Mouse (Mus musculus) adrenal gland, adult 18-20 months (tissue): ENCODE results near the gene Phkb. TPM values are rescaled to one million over a fixed set of nuclear protein-coding genes. Genes with fewer than 3 reads are reported as not detected.

Experiments used
- DNase-seq, 2 experiments: peaks; one replicate each; pipeline ENCODE4 v3.0.0; 2021 to 2022; ENCODE audit warnings: low spot score in 2 of 2
- total RNA-seq, 2 experiments: library from RNA; stranded (reverse); gene quantifications; 1 replicate in 1 of 2; 2 replicates in 1 of 2; pipeline ENCODE4 v1.2.3; 2021

Gene Phkb
- total RNA-seq, 2 experiments from 2014 or later: 60.3 to 66.4 TPM

GRCm38 (mm10) chr8:85937343-85937742 is 96.6 kb downstream of the Phkb start:
- no peak for DNase-seq

- DNase-seq: no peak
Measured at GRCm38 (mm10) chr8:85944820-85945219, 104.1 kb downstream of the Phkb start.

GRCm38 (mm10) chr8:85958391-85958790 is 117.6 kb downstream of the Phkb start:
- DNase-seq: no peak

GRCm38 (mm10) chr8:85959880-85960279 is 119.1 kb downstream of the Phkb start:
- DNase-seq: no peak

- no peak for DNase-seq
Measured at GRCm38 (mm10) chr8:85977588-85978077, 136.9 kb downstream of the Phkb start.

- no peak for DNase-seq
Measured at GRCm38 (mm10) chr8:85992911-85993310, 152.2 kb downstream of the Phkb start.

- no peak for DNase-seq
Measured at GRCm38 (mm10) chr8:85993661-85994060, 152.9 kb downstream of the Phkb start.

- no peak for DNase-seq
Measured at GRCm38 (mm10) chr8:85995971-85996370, 155.2 kb downstream of the Phkb start.

GRCm38 (mm10) chr8:86006485-86006884 is 165.7 kb downstream of the Phkb start:
- DNase-seq: no peak

GRCm38 (mm10) chr8:86016806-86017205 is 176.0 kb downstream of the Phkb start:
- no peak for DNase-seq

- no peak for DNase-seq
Measured at GRCm38 (mm10) chr8:86028646-86029312, 188.0 kb downstream of the Phkb start.

GRCm38 (mm10) chr8:86029451-86029850 is 188.7 kb downstream of the Phkb start:
- no peak for DNase-seq

- DNase-seq: no peak
Measured at GRCm38 (mm10) chr8:86034662-86035365, 194.1 kb downstream of the Phkb start.

- no peak for DNase-seq
Measured at GRCm38 (mm10) chr8:86035371-86035770, 194.6 kb downstream of the Phkb start.

GRCm38 (mm10) chr8:86038462-86038861 is 197.7 kb downstream of the Phkb start:
- DNase-seq: no peak

GRCm38 (mm10) chr8:86042049-86042448 is 201.3 kb downstream of the Phkb start:
- DNase-seq: no peak

- no peak for DNase-seq
Measured at GRCm38 (mm10) chr8:86050882-86051281, 210.1 kb downstream of the Phkb start.

- no peak for DNase-seq
Measured at GRCm38 (mm10) chr8:86052003-86052402, 211.2 kb downstream of the Phkb start.

GRCm38 (mm10) chr8:86058618-86059017 is 217.9 kb downstream of the Phkb start:
- DNase-seq: no peak

- DNase-seq: no peak
Measured at GRCm38 (mm10) chr8:86059130-86059529, 218.4 kb downstream of the Phkb start.

GRCm38 (mm10) chr8:86063411-86063810 is 222.7 kb downstream of the Phkb start:
- DNase-seq: no peak

- no peak for DNase-seq
Measured at GRCm38 (mm10) chr8:86079433-86079832, 238.7 kb downstream of the Phkb start.

- DNase-seq: no peak
Measured at GRCm38 (mm10) chr8:86083346-86083745, 242.6 kb downstream of the Phkb start.
